Mouse (Mus musculus): ENCODE data around the gene Batf. TPM values are rescaled to one million over a fixed set of nuclear protein-coding genes. Genes with fewer than 3 reads are reported as not detected.
A peak's percentile ranks its signal among the peaks of the same experiment; 100 is the strongest.

The Batf gene
- total and polyA plus RNA-seq, 3 experiments, result 14.4 to 19.9 TPM; not detected in 1

GRCm38 (mm10) chr12:85659319-85659718, 27.1 kb upstream of the Batf start:
- H3K27me3 ChIP-seq (ENCODE audit: control insufficient read depth in 1 of 2, insufficient read depth in 2 of 2, low read length in 2 of 2), result no peaks in the 10 kb centered on the region
- no peak overlapping the region for H3K4me3 ChIP-seq (ENCODE audit: control insufficient read depth in 1 of 2, insufficient read depth in 1 of 2, low read depth in 2 of 2, low read length in 2 of 2)
- H3K36me3 ChIP-seq (ENCODE audit: control insufficient read depth in 1 of 2, insufficient read depth in 2 of 2, low read length in 2 of 2), result peaks cover 0 to 8% of the 10 kb centered on the region in 2 experiments; a peak in 2 of 4 replicates
- no peak overlapping the region for H3K9ac ChIP-seq (ENCODE audit: control insufficient read depth, low read depth, low read length, poor library complexity, severe bottlenecking)
- TF ChIP-seq CHD1 (IDR thresholded peaks at IDR 0.05; ENCODE audit: low read depth, low read length) (no peak), SIN3A (IDR thresholded peaks at IDR 0.05; ENCODE audit: low read length) (peak; percentile 82), USF1 (IDR thresholded peaks at IDR 0.05; ENCODE audit: low read depth, low read length) (peak; percentile 63; the same call in 1 of the 2 replicates), MEF2A (IDR thresholded peaks at IDR 0.05; ENCODE audit: extremely low read depth, insufficient replicate concordance, low read depth, low read length, poor library complexity, severe bottlenecking) (no peak), SMC3 (IDR thresholded peaks at IDR 0.05; ENCODE audit: low read depth, low read length) (no peak), MAFK (IDR thresholded peaks at IDR 0.05; ENCODE audit: borderline replicate concordance, low read depth, low read length) (no peak), GATA1 (IDR thresholded peaks at IDR 0.05; ENCODE audit: low read depth, low read length) (peak; percentile 85), POLR2A (IDR thresholded peaks at IDR 0.05; ENCODE audit: control insufficient read depth in 1 of 2, insufficient read depth in 1 of 2, low read depth in 1 of 2, low read length in 2 of 2, poor library complexity in 1 of 2) (no peak), USF2 (IDR thresholded peaks at IDR 0.05; ENCODE audit: borderline replicate concordance in 1 of 2, insufficient read depth in 1 of 2, low read depth in 1 of 2, low read length in 2 of 2) (no peak), NRF1 (IDR thresholded peaks at IDR 0.05; ENCODE audit: insufficient read depth, low read depth, low read length, poor library complexity, severe bottlenecking) (no peak), MXI1 (IDR thresholded peaks at IDR 0.05; ENCODE audit: low read depth, low read length) (peak; percentile 78; the same call in 1 of the 2 replicates), ELF1 (IDR thresholded peaks at IDR 0.05; ENCODE audit: low read depth, low read length) (no peak), ETS1 (IDR thresholded peaks at IDR 0.05; ENCODE audit: low read depth, low read length) (peak; percentile 85), ZNF384 (IDR thresholded peaks at IDR 0.05; ENCODE audit: low read depth, low read length) (no peak), UBTF (IDR thresholded peaks at IDR 0.05; ENCODE audit: borderline replicate concordance, insufficient read depth, low read depth, low read length) (no peak), MYC (IDR thresholded peaks at IDR 0.05; ENCODE audit: low read depth, low read length) (peak; percentile 81; the same call in 1 of the 2 replicates), MAX (IDR thresholded peaks at IDR 0.05; ENCODE audit: low read length) (peak; percentile 54; the same call in 1 of the 2 replicates), EP300 (IDR thresholded peaks at IDR 0.05; ENCODE audit: low read depth in 1 of 2, low read length in 2 of 2) (peak; percentile 33 to 39; a peak in 3 of 4 replicates), RCOR1 (IDR thresholded peaks at IDR 0.05; ENCODE audit: low read depth, low read length) (peak; percentile 51; the same call in 1 of the 2 replicates)
- H3K4me1 ChIP-seq (ENCODE audit: control insufficient read depth in 1 of 2, insufficient read depth in 2 of 2, low read length in 2 of 2), result peaks cover 0 to 14% of the 10 kb centered on the region in 2 experiments; a peak in 2 of 4 replicates
- H3K27ac ChIP-seq (ENCODE audit: control insufficient read depth, low read depth, low read length), result no peak overlapping the region
- H3K9me3 ChIP-seq (replicated peaks; ENCODE audit: insufficient read depth, low read length), result no peaks in the 10 kb centered on the region
- peak; percentile 71 for DNase-seq (ENCODE audit: low read depth, low spot score)
- no peaks in the 10 kb centered on the region for H3K79me2 ChIP-seq (ENCODE audit: control insufficient read depth, insufficient read depth, low read length, poor library complexity)

DNA sequence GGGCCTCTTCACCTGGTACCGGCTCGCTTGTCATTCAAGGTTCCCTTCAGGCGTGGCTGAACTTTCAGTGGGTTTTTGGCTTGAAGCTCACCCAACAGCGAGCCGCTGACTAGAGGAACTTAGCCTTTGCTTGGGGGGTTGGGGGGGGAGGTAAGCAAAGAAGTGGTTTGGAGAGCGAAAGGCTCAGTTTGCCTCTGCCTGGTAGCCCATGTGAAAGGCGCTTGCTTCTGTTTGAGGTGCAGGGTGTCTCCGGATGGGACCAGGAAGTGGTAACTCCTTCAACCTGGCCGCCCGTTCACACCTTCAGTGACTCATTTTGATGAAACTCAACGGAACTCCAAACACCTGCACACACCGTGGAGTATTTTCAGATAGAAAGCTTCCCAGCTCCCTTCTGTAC, 25.6 kb upstream of the Batf start:
- Histone ChIP-seq H3K27ac (ENCODE audit: control insufficient read depth, low read depth, low read length) (no peak overlapping the region), H3K4me3 (ENCODE audit: control insufficient read depth in 1 of 2, insufficient read depth in 1 of 2, low read depth in 2 of 2, low read length in 2 of 2) (no peak overlapping the region), H3K79me2 (ENCODE audit: control insufficient read depth, insufficient read depth, low read length, poor library complexity) (no peaks in the 10 kb centered on the region), H3K9ac (ENCODE audit: control insufficient read depth, low read depth, low read length, poor library complexity, severe bottlenecking) (no peak overlapping the region), H3K27me3 (ENCODE audit: control insufficient read depth in 1 of 2, insufficient read depth in 2 of 2, low read length in 2 of 2) (0 out of 4 replicates have a peak, but pooled peaks cover 0 to 1% of the 10 kb centered on the region in 2 experiments), H3K9me3 (replicated peaks; ENCODE audit: insufficient read depth, low read length) (no peaks in the 10 kb centered on the region), H3K36me3 (ENCODE audit: control insufficient read depth in 1 of 2, insufficient read depth in 2 of 2, low read length in 2 of 2) (peaks cover 0 to 8% of the 10 kb centered on the region in 2 experiments; a peak in 2 of 4 replicates), H3K4me1 (ENCODE audit: control insufficient read depth in 1 of 2, insufficient read depth in 2 of 2, low read length in 2 of 2) (peaks cover 0 to 14% of the 10 kb centered on the region in 2 experiments; a peak in 2 of 4 replicates)
- no peak for TF ChIP-seq POLR2AphosphoS5 (IDR thresholded peaks at IDR 0.05; ENCODE audit: borderline replicate concordance, low read depth, low read length)
- TF ChIP-seq SIN3A (IDR thresholded peaks at IDR 0.05; ENCODE audit: low read length), result no peak
- no peak for TF ChIP-seq CHD1 (IDR thresholded peaks at IDR 0.05; ENCODE audit: low read depth, low read length)
- no peak for TF ChIP-seq EP300 (IDR thresholded peaks at IDR 0.05; ENCODE audit: low read depth in 1 of 2, low read length in 2 of 2)
- TF ChIP-seq MAFK (IDR thresholded peaks at IDR 0.05; ENCODE audit: borderline replicate concordance, low read depth, low read length), result no peak
- no peak for TF ChIP-seq MYC (IDR thresholded peaks at IDR 0.05; ENCODE audit: low read depth, low read length)
- no peak for TF ChIP-seq BHLHE40 (IDR thresholded peaks at IDR 0.05; ENCODE audit: borderline replicate concordance, low read depth, low read length)
- no peak for TF ChIP-seq TBP (IDR thresholded peaks at IDR 0.05; ENCODE audit: low read depth, low read length)
- no peak for TF ChIP-seq CTCF (IDR thresholded peaks at IDR 0.05 in 2 of 3, conservative IDR thresholded peaks at IDR 0.05 in 1 of 3; ENCODE audit: control insufficient read depth in 1 of 3, insufficient read depth in 1 of 3, low read depth in 2 of 3, low read length in 3 of 3, poor library complexity in 1 of 3, severe bottlenecking in 1 of 3)
- no peak for TF ChIP-seq NELFE (IDR thresholded peaks at IDR 0.05; ENCODE audit: low read depth, low read length)
- TF ChIP-seq UBTF (IDR thresholded peaks at IDR 0.05; ENCODE audit: borderline replicate concordance, insufficient read depth, low read depth, low read length), result no peak
- no peak for TF ChIP-seq SMC3 (IDR thresholded peaks at IDR 0.05; ENCODE audit: low read depth, low read length)
- TF ChIP-seq TAL1 (IDR thresholded peaks at IDR 0.05; ENCODE audit: low read length), result no peak
- no peak for TF ChIP-seq ETS1 (IDR thresholded peaks at IDR 0.05; ENCODE audit: low read depth, low read length)
- TF ChIP-seq RCOR1 (IDR thresholded peaks at IDR 0.05; ENCODE audit: low read depth, low read length), result no peak
- TF ChIP-seq CHD2 (IDR thresholded peaks at IDR 0.05; ENCODE audit: low read length), result no peak
- no peak for TF ChIP-seq RAD21 (IDR thresholded peaks at IDR 0.05; ENCODE audit: low read depth, low read length)
- no peak for TF ChIP-seq MYB (IDR thresholded peaks at IDR 0.05; ENCODE audit: low read depth, low read length)
- no peak for TF ChIP-seq POLR2A (IDR thresholded peaks at IDR 0.05; ENCODE audit: control insufficient read depth in 1 of 2, insufficient read depth in 1 of 2, low read depth in 1 of 2, low read length in 2 of 2, poor library complexity in 1 of 2)
- DNase-seq (ENCODE audit: low read depth, low spot score), result no peak
